Mouse (Mus musculus) embryonic fibroblast, embryonic 13.5 days (primary cell): ENCODE data around the gene Sync.

Source experiments
- CTCF ChIP-seq: IDR thresholded peaks from 2 replicates; pipeline ENCODE4 v1.5.1; 2011; ENCODE audit warnings: mild to moderate bottlenecking, control low read depth, low read length, moderate library complexity, borderline replicate concordance; ENCODE audit not compliant: insufficient read depth
- POLR2A ChIP-seq: IDR thresholded peaks from 2 replicates; pipeline ENCODE4 v1.6.1; 2011; ENCODE audit warnings: low read depth, mild to moderate bottlenecking, control low read depth, low read length, moderate library complexity

- TF ChIP-seq POLR2A (no peak), CTCF (no peak)
These were observed 16.0 kb downstream of the Sync start for GRCm38 (mm10) chr4:129303401-129303800.
